Mouse (Mus musculus): ENCODE measurements around the gene Rnf8.

DNA sequence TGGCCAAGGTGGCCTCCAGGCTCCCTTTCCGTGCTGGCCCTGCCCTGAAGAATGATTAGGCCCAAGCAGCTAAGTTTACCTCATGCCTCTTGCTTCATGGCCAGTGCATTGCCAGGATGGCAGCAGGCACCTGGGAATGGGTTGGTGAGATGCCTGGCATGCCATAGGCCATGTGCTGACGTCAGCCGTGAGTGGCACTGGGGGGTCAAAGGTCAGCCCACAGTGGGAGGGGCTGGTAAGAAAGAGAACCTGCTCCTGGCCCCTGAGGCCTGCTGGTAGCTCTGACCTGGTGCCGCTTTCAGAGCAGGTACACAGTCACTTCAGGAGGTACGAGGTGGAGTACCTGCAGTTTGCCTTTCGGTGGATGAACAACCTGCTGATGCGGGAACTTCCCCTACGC, 15.1 kb upstream of the Rnf8 start:
- TF ChIP-seq CTCF (IDR thresholded peaks at IDR 0.05; ENCODE audit: borderline replicate concordance, insufficient read depth, low read depth, low read length): no peak
- no peak for TF ChIP-seq POLR2A (IDR thresholded peaks at IDR 0.05; ENCODE audit: borderline replicate concordance, insufficient read depth, low read length)

Measured in cerebellum, adult 2 months (tissue).